Mouse (Mus musculus): Measurements from ENCODE around the gene Hist2h2aa2. TPM values are rescaled to one million over a fixed set of nuclear protein-coding genes. Genes with fewer than 3 reads are reported as not detected.
"Not testable (repeated sequence)": the region's sequence is repeated elsewhere in the genome, so short reads cannot be mapped to it uniquely, and the experiment has no call there.

The Hist2h2aa2 gene
- polyA plus RNA-seq, 1 experiment = 162 TPM

- TF ChIP-seq POLR2A (IDR thresholded peaks at IDR 0.05; ENCODE audit: low read depth, low read length) (no peak), CTCF (conservative IDR thresholded peaks at IDR 0.05; ENCODE audit: insufficient read depth, insufficient read length, low read depth, low read length) (no peak)
- no peak for DNase-seq
- peaks cover 7% of the 10 kb centered on the region; the same call in 1 of the 2 replicates for H3K4me1 ChIP-seq (ENCODE audit: control insufficient read depth, insufficient read depth, low read length)
- H3K36me3 ChIP-seq (ENCODE audit: control insufficient read depth, insufficient read depth, low read length) = no peaks in the 10 kb centered on the region
- WGBS = 86% methylated on average over 17 of the region's 17 CpGs
- H3K4me3 ChIP-seq (ENCODE audit: insufficient read depth, low read depth, low read length) = no peak overlapping the region
- no peaks in the 10 kb centered on the region for H3K27me3 ChIP-seq (replicated peaks; ENCODE audit: control insufficient read depth, insufficient read depth, low read length)
- no peak overlapping the region for H3K27ac ChIP-seq (ENCODE audit: insufficient read depth, low read depth, low read length)
Observed at GRCm38 (mm10) chr3:96273591-96274465, 33.8 kb upstream of the Hist2h2aa2 start.

- 2% methylated on average over 45 of the region's 45 CpGs for whole genome bisulfite sequencing
- H3K27ac ChIP-seq (ENCODE audit: insufficient read depth, low read depth, low read length) = peak within 1 kb of the TSS; percentile 91
- peak within 1 kb of the TSS; percentile 72 for H3K4me3 ChIP-seq (ENCODE audit: insufficient read depth, low read depth, low read length)
- peak; percentile 97 for TF ChIP-seq POLR2A (IDR thresholded peaks at IDR 0.05; ENCODE audit: low read depth, low read length)
- TF ChIP-seq CTCF (conservative IDR thresholded peaks at IDR 0.05; ENCODE audit: insufficient read depth, insufficient read length, low read depth, low read length) = no peak
- DNase-seq = peak; percentile 98
- peaks cover 8% of the 10 kb centered on the region; the same call in 1 of the 2 replicates for H3K4me1 ChIP-seq (ENCODE audit: control insufficient read depth, insufficient read depth, low read length)
- H3K27me3 ChIP-seq (replicated peaks; ENCODE audit: control insufficient read depth, insufficient read depth, low read length) = no peaks in the 10 kb centered on the region
- H3K36me3 ChIP-seq (ENCODE audit: control insufficient read depth, insufficient read depth, low read length) = no peaks in the 10 kb centered on the region
Observed at GRCm38 (mm10) chr3:96269511-96270474, 29.7 kb upstream of the Hist2h2aa2 start, which contains the start of gene Hist2h2bb. Hist2h2bb (plus strand) TSS chr3:96269752.

- H3K36me3 ChIP-seq (ENCODE audit: control insufficient read depth, insufficient read depth, low read length); DNase-seq; H3K4me1 ChIP-seq (ENCODE audit: control insufficient read depth, insufficient read depth, low read length); H3K27me3 ChIP-seq (replicated peaks; ENCODE audit: control insufficient read depth, insufficient read depth, low read length): not testable (repeated sequence)
- 1% methylated on average over 15 of the region's 44 CpGs for WGBS
- Histone ChIP-seq H3K4me3 (ENCODE audit: insufficient read depth, low read depth, low read length) (peak overlapping the region; percentile 62), H3K27ac (ENCODE audit: insufficient read depth, low read depth, low read length) (peak overlapping the region; percentile 91)
Observed at GRCm38 (mm10) chr3:96268776-96269378, 28.8 kb upstream of the Hist2h2aa2 start.

- H3K36me3 ChIP-seq (ENCODE audit: control insufficient read depth, insufficient read depth, low read length) = no peaks in the 10 kb centered on the region
- peak; percentile 91 for DNase-seq
- peak within 1 kb of the TSS; percentile 62 for H3K4me3 ChIP-seq (ENCODE audit: insufficient read depth, low read depth, low read length)
- no peaks in the 10 kb centered on the region for H3K27me3 ChIP-seq (replicated peaks; ENCODE audit: control insufficient read depth, insufficient read depth, low read length)
- H3K27ac ChIP-seq (ENCODE audit: insufficient read depth, low read depth, low read length) = peak within 1 kb of the TSS; percentile 91
- TF ChIP-seq POLR2A (IDR thresholded peaks at IDR 0.05; ENCODE audit: low read depth, low read length) (peak; percentile 74), CTCF (conservative IDR thresholded peaks at IDR 0.05; ENCODE audit: insufficient read depth, insufficient read length, low read depth, low read length) (no peak)
- H3K4me1 ChIP-seq (ENCODE audit: control insufficient read depth, insufficient read depth, low read length) = peaks cover 8% of the 10 kb centered on the region; the same call in 1 of the 2 replicates
- WGBS = 14% methylated on average over 30 of the region's 30 CpGs
Observed at GRCm38 (mm10) chr3:96268051-96268775, 28.1 kb upstream of the Hist2h2aa2 start, which contains the start of gene Hist2h3b. Hist2h3b (plus strand) TSS chr3:96268654.

- no peaks in the 10 kb centered on the region for H3K36me3 ChIP-seq (ENCODE audit: control insufficient read depth, insufficient read depth, low read length)
- WGBS = 81% methylated on average over 4 of the region's 4 CpGs
- H3K4me3 ChIP-seq (ENCODE audit: insufficient read depth, low read depth, low read length) = no peak overlapping the region
- DNase-seq = no peak
- TF ChIP-seq POLR2A (IDR thresholded peaks at IDR 0.05; ENCODE audit: low read depth, low read length) = no peak
- no peak for TF ChIP-seq CTCF (conservative IDR thresholded peaks at IDR 0.05; ENCODE audit: insufficient read depth, insufficient read length, low read depth, low read length)
- H3K27ac ChIP-seq (ENCODE audit: insufficient read depth, low read depth, low read length) = no peak overlapping the region
- H3K27me3 ChIP-seq (replicated peaks; ENCODE audit: control insufficient read depth, insufficient read depth, low read length) = no peaks in the 10 kb centered on the region
- H3K4me1 ChIP-seq (ENCODE audit: control insufficient read depth, insufficient read depth, low read length) = peaks cover 8% of the 10 kb centered on the region; the same call in 1 of the 2 replicates
Observed at GRCm38 (mm10) chr3:96267541-96267940, 27.5 kb upstream of the Hist2h2aa2 start.

- TF ChIP-seq CTCF (conservative IDR thresholded peaks at IDR 0.05; ENCODE audit: insufficient read depth, insufficient read length, low read depth, low read length) = no peak
- TF ChIP-seq POLR2A (IDR thresholded peaks at IDR 0.05; ENCODE audit: low read depth, low read length) = no peak
- Histone ChIP-seq H3K4me3 (ENCODE audit: insufficient read depth, low read depth, low read length) (no peak overlapping the region), H3K27me3 (replicated peaks; ENCODE audit: control insufficient read depth, insufficient read depth, low read length) (no peaks in the 10 kb centered on the region), H3K36me3 (ENCODE audit: control insufficient read depth, insufficient read depth, low read length) (no peaks in the 10 kb centered on the region), H3K4me1 (ENCODE audit: control insufficient read depth, insufficient read depth, low read length) (peaks cover 12% of the 10 kb centered on the region; the same call in 1 of the 2 replicates), H3K27ac (ENCODE audit: insufficient read depth, low read depth, low read length) (no peak overlapping the region)
- no peak for DNase-seq
- WGBS = 94% methylated on average over 8 of the region's 8 CpGs
Observed at GRCm38 (mm10) chr3:96266132-96266710, 26.1 kb upstream of the Hist2h2aa2 start.

Data from kidney, adult 2 months (tissue).